Mouse (Mus musculus) left cerebral cortex, postnatal 25 days (tissue): ENCODE data around the gene Gm6034. TPM values are rescaled to one million over a fixed set of nuclear protein-coding genes. Genes with fewer than 3 reads are reported as not detected.
"Not testable (repeated sequence)": the region's sequence is repeated elsewhere in the genome, so short reads cannot be mapped to it uniquely, and the experiment has no call there.

ENCODE experiments used
- DNase-seq, 2 experiments: peaks; one replicate each; pipeline ENCODE4 v3.0.0; 2022; ENCODE audit warnings: low spot score in 2 of 2, mixed read lengths in 1 of 2
- intact Hi-C: fragments of 180-260 bp; cut with DNase I; formaldehyde crosslinking; loops from one replicate; pipeline ENCODE4 v1.15.1; 2025
- total RNA-seq, 2 experiments: library from RNA; stranded (reverse); gene quantifications; 2 replicates each; pipeline ENCODE4 v1.2.3; 2021

Gene Gm6034
- total RNA-seq, 2 experiments from 2014 or later, result not detected

- DNase-seq, result peak in 1 of 2 experiments; percentile 41
- intact Hi-C loops, result no loop called here
These were observed 22.3 kb upstream of the Gm6034 start, which contains the start of gene H2-T24 for GRCm38 (mm10) chr17:36020191-36021073. H2-T24 (minus strand) TSS chr17:36020560.

DNA sequence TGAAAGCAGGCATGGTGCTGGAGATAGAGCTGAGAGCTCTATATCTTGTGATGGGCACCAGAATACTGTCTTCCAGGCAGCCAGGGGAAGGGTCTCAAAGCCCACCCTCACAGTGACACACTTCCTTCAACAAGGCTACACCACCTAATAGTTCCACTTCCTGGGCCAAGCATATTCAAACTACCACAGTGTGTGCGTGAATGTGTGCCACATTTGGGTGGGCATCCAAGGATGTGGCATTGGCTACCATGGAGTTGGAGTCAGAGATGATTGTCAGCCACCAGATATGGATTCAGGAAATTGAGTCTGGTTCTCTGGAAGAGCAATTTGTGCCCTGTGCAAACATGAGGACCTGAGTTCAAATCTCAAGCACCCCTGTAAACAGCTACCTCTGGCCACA lies 21.5 kb upstream of the Gm6034 start:
- DNase-seq, result no peak
- intact Hi-C loops, result no loop called here

GRCm38 (mm10) chr17:36022098-36022497 lies 20.7 kb upstream of the Gm6034 start:
- no peak for DNase-seq
- intact Hi-C loops, result no loop called here

DNA sequence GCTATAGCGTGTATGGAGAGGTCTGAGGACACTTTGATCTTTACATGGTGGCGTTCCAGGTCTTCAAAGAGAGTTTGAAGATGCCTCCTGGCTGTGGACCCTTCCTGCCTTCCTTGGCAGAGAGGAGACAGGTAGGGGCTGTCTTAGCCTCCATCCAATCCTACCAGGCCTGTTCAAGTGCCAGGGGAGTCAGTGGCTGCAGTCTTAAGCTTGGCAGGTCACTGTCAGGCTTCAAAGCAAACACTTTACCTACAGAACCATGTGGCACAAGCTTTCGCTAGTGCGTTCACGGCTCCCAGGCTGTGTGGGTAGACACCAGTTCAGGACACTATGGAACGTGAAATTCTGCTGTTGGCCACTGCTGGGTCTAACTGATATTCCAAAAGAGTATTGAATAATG lies 19.8 kb upstream of the Gm6034 start:
- DNase-seq, result no peak
- intact Hi-C loops, result no loop called here

GRCm38 (mm10) chr17:36023710-36024654 lies 18.8 kb upstream of the Gm6034 start:
- peak in 1 of 2 experiments; percentile 60 for DNase-seq
- intact Hi-C loops, result no loop called here

- intact Hi-C loops, result no loop called here
- no peak for DNase-seq
These were observed 17.6 kb upstream of the Gm6034 start for GRCm38 (mm10) chr17:36025197-36025596.

DNA sequence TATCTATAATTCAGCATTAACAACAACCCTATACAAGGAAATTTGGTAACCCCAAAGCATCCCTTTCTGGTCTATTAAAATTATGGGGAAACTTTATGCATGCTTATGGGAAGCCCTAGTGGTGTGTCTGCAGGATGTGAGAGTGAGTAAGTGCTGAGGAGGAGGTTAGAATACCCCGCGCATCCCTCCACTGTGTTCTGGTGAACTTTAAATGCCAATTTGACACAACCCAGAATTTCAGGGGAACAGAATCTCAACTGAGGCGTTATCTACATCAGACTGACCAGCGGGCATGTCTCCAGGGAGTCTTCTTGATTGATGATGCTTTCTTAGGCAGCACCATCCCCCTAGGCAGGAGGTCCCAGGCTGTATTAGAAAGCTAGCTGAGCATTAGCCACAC lies 16.9 kb upstream of the Gm6034 start:
- intact Hi-C loops, result no loop called here

GRCm38 (mm10) chr17:36027663-36028062 lies 15.1 kb upstream of the Gm6034 start:
- DNase-seq, result no peak
- intact Hi-C loops, result no loop called here

More for the DNA sequence above, 16.9 kb upstream of the Gm6034 start:
- peak in 1 of 2 experiments; percentile 56 for DNase-seq

DNA sequence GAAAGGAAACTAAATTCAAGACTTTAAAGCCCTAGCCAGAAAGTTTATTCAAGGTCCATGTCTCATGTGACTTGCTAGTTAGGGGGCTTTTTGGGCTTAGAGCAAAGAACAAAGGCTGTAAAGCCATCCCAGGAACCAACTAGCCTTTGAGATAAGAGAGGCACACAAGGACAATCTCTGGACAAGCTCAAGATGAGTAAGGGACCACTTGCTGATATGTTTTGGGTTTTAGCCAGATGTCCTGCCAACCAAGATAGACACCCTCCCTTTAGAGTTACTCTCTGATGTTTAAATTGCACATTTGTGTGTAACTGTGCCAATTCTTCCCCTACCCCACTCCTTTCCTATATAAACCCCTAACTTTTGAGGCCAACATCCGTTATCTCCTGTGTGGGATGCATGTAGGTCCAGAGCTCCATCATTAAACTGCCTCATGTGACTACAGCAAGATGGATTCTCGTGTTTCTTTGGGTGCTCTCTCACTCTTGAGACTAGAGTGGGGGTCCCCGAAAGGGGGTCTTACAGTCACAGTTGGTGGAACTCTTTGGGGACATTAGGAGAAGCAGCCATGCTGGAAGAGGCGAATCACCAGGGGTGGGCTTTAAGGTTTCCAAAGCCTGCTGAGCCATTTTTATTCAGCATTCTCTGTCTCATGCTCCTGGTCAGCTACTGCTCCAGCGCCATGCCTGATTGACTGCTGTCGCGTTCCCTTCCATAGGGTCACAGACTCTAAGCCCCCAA lies 13.7 kb upstream of the Gm6034 start:
- DNase-seq, result no peak
- intact Hi-C loops, result no loop called here

GRCm38 (mm10) chr17:36030046-36030702 lies 12.6 kb upstream of the Gm6034 start:
- intact Hi-C loops, DNase-seq: not testable (repeated sequence)

DNA sequence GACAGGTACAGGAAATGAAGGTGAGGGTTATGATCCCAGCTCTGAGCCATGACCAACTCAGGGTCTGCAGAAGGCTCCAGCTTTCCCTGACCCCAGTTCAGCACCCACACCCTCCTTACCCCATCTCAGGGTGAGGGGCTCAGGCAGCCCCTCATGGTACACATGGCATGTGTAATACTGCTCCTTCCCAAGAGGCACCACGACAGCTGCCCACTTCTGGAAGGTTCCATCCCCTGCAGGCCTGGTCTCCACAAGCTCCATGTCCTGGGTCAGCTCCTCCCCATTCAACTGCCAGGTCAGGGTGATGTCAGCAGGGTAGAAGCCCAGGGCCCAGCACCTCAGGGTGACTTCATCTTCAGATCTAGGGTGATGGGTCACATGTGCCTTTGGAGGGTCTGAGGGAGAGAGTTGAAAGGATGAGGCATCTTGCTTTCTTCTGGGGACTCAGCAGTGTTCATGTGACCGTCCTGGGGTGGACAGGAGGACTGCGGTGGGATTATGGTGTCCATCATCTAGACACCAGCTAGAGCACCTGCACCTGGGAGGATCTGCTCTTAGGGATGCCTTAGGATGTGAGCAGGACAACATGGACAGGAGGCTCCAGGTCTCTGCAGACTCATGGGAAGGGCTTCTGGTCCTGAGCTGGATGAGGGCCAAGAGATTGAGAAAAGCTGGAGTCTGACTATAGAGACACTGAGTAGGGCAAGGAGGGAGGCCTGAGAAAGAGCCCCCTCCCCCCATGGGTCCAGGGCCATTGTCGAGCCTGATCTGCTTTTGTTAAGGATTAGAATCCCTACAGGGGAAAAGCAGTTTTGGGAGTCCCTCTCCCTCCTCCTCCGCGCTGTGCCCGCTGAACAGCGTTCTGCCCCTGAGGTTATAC lies 11.8 kb upstream of the Gm6034 start:
- intact Hi-C loops, DNase-seq: not testable (repeated sequence)

- DNase-seq, result peak; percentile 46 to 54
- intact Hi-C loops, result not testable (repeated sequence)
These were observed 11.0 kb upstream of the Gm6034 start for GRCm38 (mm10) chr17:36031583-36032331.

DNA sequence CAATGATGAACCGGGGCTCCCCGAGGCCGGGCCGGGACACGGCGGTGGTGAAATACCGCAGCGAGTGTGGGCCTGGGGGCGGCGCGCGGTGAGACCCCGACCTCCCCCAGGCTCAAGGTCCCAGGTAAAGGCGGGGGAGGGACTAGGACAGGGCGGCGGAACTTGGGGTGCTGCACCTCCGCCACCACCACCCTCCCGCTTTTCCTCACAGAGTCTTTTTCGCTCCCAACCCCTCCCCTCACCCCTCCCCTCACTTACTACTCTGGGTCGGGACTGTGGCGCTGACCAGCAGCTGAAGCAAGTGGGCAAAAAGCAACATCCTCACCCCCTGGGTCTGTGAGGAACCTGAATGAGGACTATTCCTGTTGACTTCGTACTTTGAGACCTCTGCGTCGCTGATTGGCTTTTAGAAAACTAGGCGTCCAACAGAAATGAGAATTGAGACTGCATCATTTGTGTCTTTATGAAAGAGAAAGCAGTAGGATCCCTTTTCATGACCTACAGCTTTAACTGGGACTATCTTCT lies 10.3 kb upstream of the Gm6034 start, which contains the start of gene H2-T23:
H2-T23 (minus strand) TSS at position 505 of the 525 bp plus-strand sequence.
- DNase-seq, result peak in 1 of 2 experiments; percentile 44
- intact Hi-C loops, result not testable (repeated sequence)

DNA sequence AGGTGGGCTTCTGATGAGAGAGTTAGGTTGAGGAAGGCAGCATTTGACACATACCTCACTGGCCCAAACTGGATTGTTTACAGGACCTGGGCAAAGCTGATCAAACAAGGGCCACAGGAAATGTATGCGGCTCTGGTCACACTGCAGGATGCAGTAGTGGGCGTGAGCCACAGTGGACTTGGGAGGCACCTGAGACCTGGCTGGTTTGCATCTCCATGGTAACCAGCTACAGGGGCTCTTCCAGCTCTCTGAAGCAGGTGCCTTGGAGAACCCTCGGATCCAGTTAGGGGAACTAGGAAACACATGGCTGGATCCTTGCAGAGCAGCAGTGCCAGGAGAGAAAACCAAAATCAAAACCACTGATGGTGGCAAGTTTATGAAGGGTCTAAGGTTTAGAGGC lies 8.2 kb upstream of the Gm6034 start:
- intact Hi-C loops, DNase-seq: not testable (repeated sequence)

- DNase-seq, result peak; percentile 49 to 71
- intact Hi-C loops, result loop anchor here (1.0 kb wide), 1 partner anchor 38 kb away; no protein-coding TSS in a partner anchor
These were observed 7.6 kb upstream of the Gm6034 start for GRCm38 (mm10) chr17:36035010-36035638.

DNA sequence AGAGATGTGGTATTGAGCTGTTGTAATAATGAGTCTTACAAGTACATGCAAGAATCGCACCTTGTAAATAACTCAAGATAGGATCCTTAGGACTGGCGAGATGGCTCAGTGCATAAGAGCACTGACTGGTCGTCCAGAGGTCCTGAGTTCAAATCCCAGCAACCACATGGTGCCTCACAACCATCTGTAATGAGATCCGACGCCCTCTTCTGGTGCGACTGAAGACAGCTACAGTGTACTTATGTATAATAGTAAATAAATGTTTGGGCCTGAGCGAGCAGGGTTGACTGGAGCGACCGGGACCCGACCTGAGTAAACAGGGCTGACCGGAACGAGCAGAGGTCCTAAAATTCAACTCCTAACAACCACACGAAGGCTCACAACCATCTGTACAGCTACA lies 6.6 kb upstream of the Gm6034 start:
- intact Hi-C loops, DNase-seq: not testable (repeated sequence)
